Mouse (Mus musculus) bone marrow, adult 2 months (tissue): ENCODE data around the gene Katnb1. TPM values are rescaled to one million over a fixed set of nuclear protein-coding genes. Genes with fewer than 3 reads are reported as not detected.

Experiments used
- H3K27ac ChIP-seq: fragments of 200-500 bp; 2 replicates; pipeline ENCODE4 v1.5.1; 2012; ENCODE audit warnings: low read depth, mild to moderate bottlenecking, control low read depth, inconsistent platforms, low read length; ENCODE audit not compliant: control insufficient read depth, poor library complexity, insufficient read depth
- H3K4me1 ChIP-seq: fragments of 200-500 bp; 2 replicates; pipeline ENCODE4 v1.6.1; 2011; ENCODE audit warnings: low read length; ENCODE audit not compliant: control insufficient read depth, insufficient read depth
- H3K4me3 ChIP-seq: fragments of 200-500 bp; replicated peaks from 2 replicates; pipeline ENCODE3; 2011; ENCODE audit warnings: mild to moderate bottlenecking, low read depth, low read length, control low read depth; ENCODE audit not compliant: control insufficient read depth
- CTCF ChIP-seq: fragments of 200-500 bp; IDR thresholded peaks from 2 replicates; pipeline ENCODE4 v1.5.1; 2011; ENCODE audit warnings: low read length, control low read depth; ENCODE audit not compliant: control insufficient read depth, insufficient read depth
- POLR2A ChIP-seq: fragments of 200-500 bp; IDR thresholded peaks from 2 replicates; pipeline ENCODE4 v1.6.1; 2011; ENCODE audit warnings: low read depth, mild to moderate bottlenecking, control low read depth, low read length, borderline replicate concordance; ENCODE audit not compliant: control insufficient read depth
- WGBS: fragments of 180-500 bp; shearing (Covaris S2); methylation state at CpG from one replicate; pipeline ENCODE4 v1.1.7; 2018; 5-methylcytosine and 5-hydroxymethylcytosine counted together
- polyA plus RNA-seq: library from polyadenylated mRNA; stranded (reverse); fragments of >200 nt; gene quantifications from 2 replicates; pipeline ENCODE4 v1.2.4, GENCODE M21; 2011; ENCODE audit warnings: low replicate concordance; ENCODE audit not compliant: missing spikeins, insufficient read depth, insufficient read length

Katnb1 gene
- polyA plus RNA-seq, 1 experiment: 21.7 TPM

- WGBS: 80% methylated on average over 2 of the region's 2 CpGs
- TF ChIP-seq POLR2A (no peak), CTCF (no peak)
- no peak overlapping the region for H3K27ac ChIP-seq
- no peak overlapping the region for H3K4me3 ChIP-seq
- no peaks in the 10 kb centered on the region for H3K4me1 ChIP-seq
These were observed 65.2 kb downstream of the Katnb1 start for GRCm38 (mm10) chr8:95146044-95146745.

GRCm38 (mm10) chr8:95146846-95147245 lies 65.9 kb downstream of the Katnb1 start:
- Histone ChIP-seq H3K27ac (no peak overlapping the region), H3K4me3 (no peak overlapping the region), H3K4me1 (no peaks in the 10 kb centered on the region)
- TF ChIP-seq CTCF (no peak), POLR2A (no peak)
- 80% methylated on average over 5 of the region's 5 CpGs for WGBS

- 1% methylated on average over 10 of the region's 10 CpGs for WGBS
- H3K27ac ChIP-seq: no peak overlapping the region
- TF ChIP-seq POLR2A: no peak
- no peak for TF ChIP-seq CTCF
- no peaks in the 10 kb centered on the region for H3K4me1 ChIP-seq
- H3K4me3 ChIP-seq: no peak overlapping the region
These were observed 68.4 kb downstream of the Katnb1 start for GRCm38 (mm10) chr8:95149426-95149825.

- WGBS: 67% methylated on average over 3 of the region's 3 CpGs
- no peak for TF ChIP-seq POLR2A
- no peak for TF ChIP-seq CTCF
- Histone ChIP-seq H3K4me1 (no peaks in the 10 kb centered on the region), H3K27ac (no peak overlapping the region), H3K4me3 (no peak overlapping the region)
These were observed 69.6 kb downstream of the Katnb1 start for GRCm38 (mm10) chr8:95150608-95151007.

Other genes starting within 250 kb of the Katnb1 start
- gene Coq9, start 242.9 kb upstream of the Katnb1 start, polyA plus RNA-seq: 21.8 and 35.8 TPM in 2 replicates
- gene Ciapin1, start 242.8 kb upstream of the Katnb1 start, polyA plus RNA-seq: 36.7 and 38.1 TPM in 2 replicates
- gene Polr2c, start 223.7 kb upstream of the Katnb1 start, polyA plus RNA-seq: 33.6 and 37.9 TPM in 2 replicates
- gene Dok4, start 204.9 kb upstream of the Katnb1 start, polyA plus RNA-seq: 3.0 and 5.6 TPM in 2 replicates
- 0.70 and 2.8 TPM in 2 replicates for gene Ccdc102a, start 163.1 kb upstream of the Katnb1 start, polyA plus RNA-seq
- 0.92 and 2.5 TPM in 2 replicates for gene Adgrg5, start 157.5 kb upstream of the Katnb1 start, polyA plus RNA-seq
- gene Adgrg1, start 106.4 kb upstream of the Katnb1 start, polyA plus RNA-seq: 30.1 and 41.3 TPM in 2 replicates
- 18.7 and 63.0 TPM in 2 replicates for gene Adgrg3, start 63.5 kb upstream of the Katnb1 start, polyA plus RNA-seq
- gene Drc7, start 26.1 kb upstream of the Katnb1 start, polyA plus RNA-seq: 2.8 and 3.1 TPM in 2 replicates
- gene Kifc3, start 121.6 kb downstream of the Katnb1 start, polyA plus RNA-seq: 1.5 and 2.7 TPM in 2 replicates
- gene Cngb1, start 225.4 kb downstream of the Katnb1 start, polyA plus RNA-seq: 0.70 and 2.1 TPM in 2 replicates
- not detected in 2 replicates for gene Tepp, start 229.4 kb downstream of the Katnb1 start, polyA plus RNA-seq